Mouse (Mus musculus): ENCODE measurements around the gene Ankrd13c.

DNA sequence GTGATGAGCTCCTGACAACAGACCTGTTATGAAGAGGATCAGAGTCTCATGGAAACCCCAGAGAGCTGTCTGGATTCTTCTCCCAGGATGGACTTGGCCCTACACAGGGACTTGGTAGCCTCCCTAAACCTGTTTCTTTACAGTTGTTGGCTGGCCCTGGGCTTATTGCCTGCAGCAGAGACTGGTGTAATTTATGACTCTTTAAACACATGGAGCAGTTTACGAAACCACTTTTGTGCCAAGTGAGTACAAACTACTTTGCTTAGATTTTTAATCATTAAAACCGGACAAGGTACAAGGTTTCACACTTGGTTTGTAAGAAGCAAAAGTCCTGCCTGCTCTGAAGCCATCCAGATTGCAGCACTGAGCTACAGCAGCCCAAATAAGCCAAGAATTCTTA is 34.9 kb upstream of the Ankrd13c start:
- TF ChIP-seq POLR2A (IDR thresholded peaks at IDR 0.05; ENCODE audit: borderline replicate concordance, extremely low read depth, insufficient read depth, insufficient read length, poor library complexity, severe bottlenecking) (no peak), CTCF (IDR thresholded peaks at IDR 0.05; ENCODE audit: borderline replicate concordance, extremely low read depth, insufficient read depth, insufficient read length) (no peak)
